Mouse (Mus musculus) cerebellum, postnatal 14 days (tissue): ENCODE measurements around the gene Nrsn2.

Experiments used
- DNase-seq, 2 experiments: peaks; one replicate each; pipeline ENCODE4 v3.0.0; 2021; ENCODE audit warnings: mixed read lengths in 2 of 2

The Nrsn2 gene

GRCm38 (mm10) chr2:152376345-152376741, at the start of gene Nrsn2:
Gene Nrsn2 (minus strand): TSS chr2:152376638.
- DNase-seq: peak in 1 of 2 experiments; percentile 57

- peak in 1 of 2 experiments; percentile 49 for DNase-seq
Observed at GRCm38 (mm10) chr2:152415786-152416185, 39.3 kb upstream of the Nrsn2 start.

GRCm38 (mm10) chr2:152415287-152415686, 38.8 kb upstream of the Nrsn2 start, which contains the start of gene 6820408C15Rik:
Gene 6820408C15Rik (plus strand): TSS chr2:152415587.
- DNase-seq: no peak

- peak; percentile 91 to 92 for DNase-seq
Observed at GRCm38 (mm10) chr2:152414591-152415165, 38.2 kb upstream of the Nrsn2 start, which contains the start of gene Zcchc3. Gene Zcchc3 (minus strand): TSS chr2:152415027.

- peak; percentile 62 to 63 for DNase-seq
Observed at GRCm38 (mm10) chr2:152413765-152414584, 37.5 kb upstream of the Nrsn2 start.

- DNase-seq: peak; percentile 44 to 51
Observed at GRCm38 (mm10) chr2:152413158-152413764, 36.8 kb upstream of the Nrsn2 start.

GRCm38 (mm10) chr2:152412526-152413157, 36.2 kb upstream of the Nrsn2 start:
- DNase-seq: peak in 1 of 2 experiments; percentile 38

GRCm38 (mm10) chr2:152411471-152411870, 35.0 kb upstream of the Nrsn2 start:
- no peak for DNase-seq

GRCm38 (mm10) chr2:152410971-152411371, 34.5 kb upstream of the Nrsn2 start:
- peak; percentile 83 to 90 for DNase-seq

GRCm38 (mm10) chr2:152409781-152410180, 33.3 kb upstream of the Nrsn2 start:
- no peak for DNase-seq

- DNase-seq: peak; percentile 96 to 97
Observed at GRCm38 (mm10) chr2:152406126-152406525, 29.7 kb upstream of the Nrsn2 start.

- DNase-seq: peak in 1 of 2 experiments; percentile 66
Observed at GRCm38 (mm10) chr2:152399122-152399542, 22.7 kb upstream of the Nrsn2 start.

GRCm38 (mm10) chr2:152398691-152399090, 22.3 kb upstream of the Nrsn2 start:
- DNase-seq: peak; percentile 93 to 94

- peak; percentile 100 for DNase-seq
Observed at GRCm38 (mm10) chr2:152397680-152398435, 21.4 kb upstream of the Nrsn2 start, which contains the start of gene Sox12. Gene Sox12 (minus strand): TSS chr2:152398063.

- DNase-seq: peak; percentile 84 to 85
Observed at GRCm38 (mm10) chr2:152397004-152397589, 20.7 kb upstream of the Nrsn2 start.

- peak; percentile 87 to 91 for DNase-seq
Observed at GRCm38 (mm10) chr2:152396110-152397003, 19.9 kb upstream of the Nrsn2 start.

GRCm38 (mm10) chr2:152395271-152395920, 19.0 kb upstream of the Nrsn2 start:
- DNase-seq: peak; percentile 44 to 54

GRCm38 (mm10) chr2:152393225-152394017, 17.0 kb upstream of the Nrsn2 start:
- DNase-seq: no peak

- peak; percentile 61 to 69 for DNase-seq
Observed at GRCm38 (mm10) chr2:152392786-152393185, 16.3 kb upstream of the Nrsn2 start.
